In the genomic region with DNA sequence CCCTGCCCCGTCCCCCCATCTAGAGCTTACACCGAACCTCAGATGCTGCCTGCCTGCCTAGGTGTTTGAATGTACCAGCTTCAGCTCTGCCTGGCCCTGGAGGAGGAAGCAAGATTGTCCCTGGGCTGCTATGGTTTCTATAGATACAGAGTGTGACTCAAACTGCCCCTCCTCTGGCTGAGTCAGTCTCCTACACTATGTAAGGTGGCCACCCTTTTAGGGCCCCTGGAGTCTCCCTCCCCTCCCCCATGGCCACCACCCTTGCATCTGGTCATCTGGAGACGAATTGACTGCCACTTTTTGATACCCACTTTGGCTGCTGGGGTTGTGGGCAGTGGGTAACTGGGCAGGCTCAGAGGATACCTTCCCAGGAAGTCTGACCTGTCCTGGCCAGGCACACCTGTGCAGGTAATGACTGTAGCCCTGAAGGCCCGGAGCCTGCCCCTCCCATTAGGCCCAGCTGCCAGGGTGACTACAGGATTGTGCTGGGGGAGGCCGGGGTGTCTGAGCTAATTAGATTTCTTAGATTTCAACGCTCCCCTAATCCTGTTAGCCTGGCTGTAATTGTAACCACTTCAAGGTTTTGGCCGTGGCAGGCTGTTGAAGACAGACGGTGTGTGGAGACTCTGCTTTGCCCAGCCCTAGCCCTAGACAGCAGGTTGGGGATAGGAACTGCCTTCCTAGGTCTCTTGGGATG, we compare ENCODE assay signal across 9 mouse cellular contexts. TPM values are rescaled to one million over a fixed set of nuclear protein-coding genes. Genes with fewer than 3 reads are reported as not detected.
DNase-seq lines count a peak whose midpoint lies in the region; ATAC-seq lines count a peak whose summit lies in the region.
"Had no signal": no experiment of that assay in that cellular context is flagged by ENCODE, and none has a peak within 500 bp of the region (broad histone marks: within the 10 kb centered on the region; RNA-seq: fewer than 3 reads in every experiment).

No protein-coding gene starts in this region.

- no peak for ATAC-seq in cerebellum, adult (ENCODE audit: insufficient number of reproducible peaks, low FRiP score, low TSS enrichment)
- no peak for ATAC-seq in hindbrain, embryonic 13.5 days (ENCODE audit: low FRiP score)
- peak; percentile 40 for ATAC-seq in megakaryocyte progenitor cell, adult 5-6 weeks (replicated peaks; ENCODE audit: poor library complexity)

- H3K4me1 ChIP-seq in hindbrain, embryonic 13.5 days (replicated peaks): peaks cover 85% of the 10 kb centered on the region

- no peaks in the 10 kb centered on the region for H3K36me3 ChIP-seq in hindbrain, embryonic 13.5 days
- H3K36me3 ChIP-seq: embryonic facial prominence, embryonic 15.5 days had no signal

- peak overlapping the region; percentile 58; the same call in 1 of the 2 replicates for H3K27ac ChIP-seq in hindbrain, embryonic 13.5 days
- H3K27ac ChIP-seq: embryonic facial prominence, embryonic 15.5 days had no signal

- H3K4me2 ChIP-seq in hindbrain, embryonic 13.5 days: peak overlapping the region; percentile 98
- H3K4me2 ChIP-seq: embryonic facial prominence, embryonic 15.5 days had no signal

- H3K4me3 ChIP-seq in hindbrain, embryonic 13.5 days: no peak overlapping the region
- H3K4me3 ChIP-seq: embryonic facial prominence, embryonic 15.5 days had no signal

- 45% methylated on average over 8 of the region's 8 CpGs for WGBS in hindbrain, embryonic 13.5 days

- peak overlapping the region; percentile 35 for H3K9ac ChIP-seq in hindbrain, embryonic 13.5 days
- H3K9ac ChIP-seq: embryonic facial prominence, embryonic 15.5 days had no signal

- no peaks in the 10 kb centered on the region for H3K27me3 ChIP-seq in hindbrain, embryonic 13.5 days
- H3K27me3 ChIP-seq: embryonic facial prominence, embryonic 15.5 days had no signal

- peak; percentile 37 for DNase-seq in cerebellum, adult 11-12 months
- DNase-seq in 416B (ENCODE audit: low read depth): peak; percentile 81
- no peak for DNase-seq in spleen, postnatal 10 days (ENCODE audit: low spot score in 2 of 2)
- DNase-seq in frontal cortex, postnatal 36 days (ENCODE audit: low spot score in 2 of 2): no peak
- DNase-seq in layer of hippocampus, adult 11-12 months (ENCODE audit: low spot score): no peak

- H3K9me3 ChIP-seq in hindbrain, embryonic 13.5 days: no peaks in the 10 kb centered on the region
- H3K9me3 ChIP-seq: embryonic facial prominence, embryonic 15.5 days had no signal

RNA-seq across cellular contexts. Expression of a gene that starts 5.8 kb away (rescaled TPM):
- 58.5 and 65.3 TPM in 2 replicates for polyA plus RNA-seq in hindbrain, embryonic 13.5 days (2015; fragmentation: Nextera tagmentation; extraction: Ambion mirVana)
- total RNA-seq in megakaryocyte progenitor cell, adult 5-6 weeks (2015): 70.0 and 79.1 TPM in 2 replicates
- total RNA-seq in megakaryocyte progenitor cell, adult 5-6 weeks (2017): 8.2 and 9.3 TPM in 2 replicates

Comparison
In these comparisons a context has a peak if more than half of its experiments do, and no peak if none do; other contexts are left out.
1. DNase-seq: peak in cerebellum, adult 11-12 months (single experiment) and 416B (single experiment); none in spleen, postnatal 10 days (0 of 2), frontal cortex, postnatal 36 days (0 of 2) and layer of hippocampus, adult 11-12 months (single experiment).